Mouse (Mus musculus) 416B (cell line): ENCODE measurements around the gene Pde10a.

Experiments
- DNase-seq: peaks from one replicate; pipeline ENCODE4 v3.0.0; 2011; ENCODE audit warnings: low read depth

Gene Pde10a

DNA sequence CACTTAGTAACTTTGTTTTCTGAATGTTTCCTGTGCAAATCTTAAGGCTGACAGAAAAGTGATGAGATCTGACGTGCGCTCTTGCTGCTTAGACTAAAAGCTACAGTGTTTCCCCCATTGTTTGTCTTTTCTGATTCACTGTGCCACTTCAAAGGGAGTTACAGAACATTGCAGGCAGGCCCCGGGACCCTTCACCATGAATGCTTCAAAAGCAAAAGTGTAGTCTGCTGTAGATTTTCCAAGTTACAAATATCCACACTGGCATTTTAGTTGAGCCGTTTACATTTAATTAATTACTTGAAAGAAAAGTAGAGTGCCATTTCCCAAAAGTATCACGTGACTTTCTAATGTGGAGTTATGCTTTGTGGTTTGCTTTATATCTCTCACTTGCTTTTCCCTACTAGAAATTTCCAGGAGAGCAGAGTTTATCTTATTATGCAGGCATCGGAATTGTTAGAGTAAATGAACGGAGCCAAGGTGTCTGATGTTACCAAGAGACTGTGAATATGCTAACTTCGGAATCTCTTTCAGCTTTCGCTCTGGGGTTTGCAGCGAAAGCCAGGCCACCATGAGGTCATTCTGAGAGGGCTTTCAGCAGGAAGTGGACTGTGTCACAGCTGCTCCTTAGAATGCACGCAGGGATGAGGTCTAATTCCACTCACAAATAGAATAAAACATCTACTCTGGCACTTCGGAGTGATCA lies 447.1 kb downstream of the Pde10a start:
- DNase-seq: no peak

DNA sequence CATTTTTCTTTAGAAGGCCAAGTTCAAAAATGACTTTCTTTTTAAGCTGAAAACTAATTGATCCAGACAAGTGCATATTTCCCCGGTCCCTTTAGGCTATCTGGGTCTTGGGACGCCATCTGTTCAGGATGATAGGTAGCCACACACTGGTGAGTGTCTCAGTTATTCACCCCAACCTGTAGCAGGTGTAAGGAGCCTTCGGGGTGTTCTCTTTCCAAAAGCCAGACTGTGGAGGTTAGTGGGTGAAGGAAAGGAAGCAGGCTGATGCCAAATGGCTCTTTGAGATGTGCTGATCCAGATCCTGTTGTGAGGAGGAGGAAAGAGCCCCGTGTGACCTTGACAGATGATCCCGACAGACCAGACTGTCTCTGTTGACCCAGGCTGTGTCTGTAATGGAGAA lies 448.2 kb downstream of the Pde10a start:
- DNase-seq: no peak

DNA sequence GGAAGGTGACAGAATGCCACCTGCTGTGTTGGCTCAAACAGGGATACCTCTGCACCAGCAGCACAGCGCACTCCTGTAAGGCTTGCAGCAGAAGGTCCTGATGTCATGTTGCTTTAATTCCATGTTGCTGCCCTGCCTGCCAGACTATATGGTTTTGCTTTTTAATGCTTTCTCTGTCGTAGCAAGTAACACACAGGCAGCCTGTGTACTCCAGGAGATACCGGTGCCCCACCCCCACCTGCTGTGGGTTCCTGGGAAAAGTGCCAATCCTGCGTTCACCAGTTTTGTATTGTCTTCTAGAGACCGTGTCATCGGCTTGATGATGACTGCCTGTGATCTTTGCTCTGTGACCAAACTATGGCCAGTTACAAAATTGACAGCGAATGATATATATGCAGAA lies 449.3 kb downstream of the Pde10a start:
- no peak for DNase-seq

DNA sequence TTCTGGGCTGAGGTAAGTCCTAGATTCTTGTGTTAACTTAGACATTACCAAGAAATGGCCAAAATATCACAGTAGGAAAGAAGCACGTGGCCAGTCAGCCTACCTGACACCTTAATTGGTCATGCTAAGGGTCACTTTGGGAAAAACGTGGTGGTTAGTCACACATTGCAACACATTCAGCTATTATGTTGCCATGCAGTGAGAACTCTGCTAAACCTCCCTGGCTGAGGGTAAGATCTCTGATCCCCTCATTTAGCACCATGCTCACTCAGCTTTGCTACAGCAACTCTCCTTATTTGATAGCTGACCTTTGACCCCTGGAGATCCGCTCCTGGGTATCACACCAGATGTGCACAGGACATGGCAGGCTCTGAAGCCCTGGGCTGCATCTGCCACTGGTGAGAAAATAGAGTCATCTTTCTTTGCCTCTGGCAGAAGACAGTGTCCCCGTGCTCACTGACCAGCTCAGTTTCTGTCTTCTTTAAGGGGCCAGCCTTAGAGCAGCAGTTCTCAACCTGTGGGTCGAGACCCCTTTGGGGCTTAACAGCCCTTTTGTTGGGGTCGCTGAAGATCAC lies 449.7 kb downstream of the Pde10a start:
- DNase-seq: peak; percentile 32

DNA sequence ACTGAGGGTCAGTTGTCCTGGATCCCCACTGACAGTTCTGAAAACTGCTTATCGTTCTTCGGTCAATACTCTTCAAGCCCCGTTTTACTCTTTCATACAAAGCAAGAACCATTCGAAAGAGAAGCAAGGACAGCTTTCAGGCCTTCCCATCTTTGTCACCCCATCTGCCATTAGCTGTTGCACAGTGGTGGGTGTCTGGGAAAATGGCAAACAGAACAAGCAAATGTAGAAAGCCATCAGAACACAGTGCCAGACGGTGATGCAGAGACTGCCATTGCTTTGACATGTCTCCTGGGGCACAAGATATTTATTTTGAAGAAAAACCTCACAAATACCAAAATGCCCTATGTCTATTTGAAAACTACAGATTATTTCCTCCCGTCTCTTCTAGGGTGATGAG lies 451.6 kb downstream of the Pde10a start:
- no peak for DNase-seq

DNA sequence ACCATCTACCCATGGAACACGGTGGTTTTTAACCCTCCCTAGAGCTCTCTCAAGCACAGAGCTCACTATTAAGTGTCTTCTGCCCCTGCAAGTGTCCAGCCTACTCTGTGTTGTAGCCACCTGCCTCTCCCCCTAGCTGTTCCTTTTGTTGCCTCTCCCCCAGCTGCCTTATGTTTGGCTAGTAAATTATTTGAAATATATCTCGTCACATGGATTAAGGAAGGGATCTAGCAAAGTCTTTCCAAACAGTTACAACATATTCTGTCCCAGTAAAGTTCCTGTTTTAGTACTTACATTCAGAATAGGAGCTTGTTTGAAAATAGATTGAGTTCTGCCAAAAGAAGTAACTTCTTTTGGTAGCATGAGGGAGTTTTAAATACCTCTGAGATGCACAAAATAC lies 452.1 kb downstream of the Pde10a start:
- no peak for DNase-seq

DNA sequence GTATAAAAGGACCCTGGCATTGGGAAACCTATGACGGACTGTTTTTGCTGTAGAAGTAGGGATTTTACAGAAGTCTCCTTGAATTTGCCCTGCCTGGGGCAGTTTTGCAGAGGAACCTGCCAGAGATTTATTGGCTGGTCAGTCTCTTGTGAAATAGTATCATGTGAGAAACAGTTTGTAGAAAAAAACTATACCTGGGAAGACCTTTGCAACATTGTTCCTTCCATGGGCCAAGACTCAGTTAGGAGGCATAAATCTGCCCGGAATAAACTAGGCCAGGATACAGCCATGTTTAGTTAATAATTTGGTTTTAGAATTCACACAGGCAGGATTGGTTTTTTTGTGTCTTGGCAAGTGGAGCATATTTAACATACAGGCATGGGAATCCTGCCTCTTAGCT lies 458.4 kb downstream of the Pde10a start:
- no peak for DNase-seq

DNA sequence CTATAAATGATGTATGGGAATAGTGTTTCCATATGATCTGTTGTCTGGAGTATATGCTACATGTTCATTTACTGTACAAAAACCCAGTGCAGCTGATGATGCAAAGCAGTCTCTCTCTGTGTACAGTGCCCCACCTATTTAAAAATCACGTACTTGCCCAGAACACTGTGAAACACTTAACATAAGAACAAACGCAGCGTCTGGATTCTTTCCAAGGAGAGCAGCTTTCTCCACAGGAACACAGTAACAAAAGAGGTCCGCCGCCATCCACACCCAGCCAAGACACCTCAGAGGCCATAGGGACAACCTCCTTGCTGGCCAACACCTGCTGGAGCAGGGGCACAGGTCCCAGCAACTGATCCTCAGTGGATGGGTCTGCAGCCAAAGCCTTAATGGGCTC lies 460.5 kb downstream of the Pde10a start:
- no peak for DNase-seq

DNA sequence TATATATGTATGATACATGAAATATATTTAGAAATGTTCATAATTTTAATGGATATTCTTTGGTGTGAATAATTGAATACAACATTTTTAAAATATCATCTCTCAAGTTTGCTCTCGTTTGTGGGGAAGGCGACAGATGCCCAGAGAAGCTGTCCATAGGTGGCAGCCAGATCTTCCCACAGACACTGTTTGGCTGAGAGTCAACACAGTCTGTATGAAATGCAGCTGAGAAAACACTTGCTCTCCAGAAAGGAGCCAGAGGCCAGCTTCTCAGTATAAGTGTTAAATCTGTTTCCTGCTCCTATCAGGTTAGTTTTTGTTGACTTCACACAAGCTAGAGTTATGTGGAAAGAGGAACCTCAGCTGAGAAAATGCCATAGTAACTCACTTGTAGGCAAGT lies 461.4 kb downstream of the Pde10a start:
- DNase-seq: peak; percentile 4

DNA sequence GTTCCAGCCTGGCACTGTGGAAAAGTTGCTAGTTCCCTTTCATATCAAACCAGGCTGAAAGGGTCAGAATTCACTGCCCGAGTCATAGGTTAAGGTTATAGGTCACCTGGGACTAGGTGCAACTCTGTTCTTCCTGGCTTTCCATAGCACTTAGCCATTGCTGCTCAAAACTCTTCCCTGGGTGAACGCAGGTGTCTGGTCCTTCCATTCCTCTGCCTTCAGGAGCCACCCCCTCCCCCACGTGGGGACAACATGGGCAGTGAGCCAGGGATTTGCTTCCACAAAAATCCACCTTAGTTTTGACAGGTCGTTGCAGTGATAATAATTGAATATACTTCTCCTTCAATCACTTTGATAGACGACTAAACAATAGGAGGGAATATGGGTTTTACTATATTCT lies 462.2 kb downstream of the Pde10a start:
- DNase-seq: no peak

DNA sequence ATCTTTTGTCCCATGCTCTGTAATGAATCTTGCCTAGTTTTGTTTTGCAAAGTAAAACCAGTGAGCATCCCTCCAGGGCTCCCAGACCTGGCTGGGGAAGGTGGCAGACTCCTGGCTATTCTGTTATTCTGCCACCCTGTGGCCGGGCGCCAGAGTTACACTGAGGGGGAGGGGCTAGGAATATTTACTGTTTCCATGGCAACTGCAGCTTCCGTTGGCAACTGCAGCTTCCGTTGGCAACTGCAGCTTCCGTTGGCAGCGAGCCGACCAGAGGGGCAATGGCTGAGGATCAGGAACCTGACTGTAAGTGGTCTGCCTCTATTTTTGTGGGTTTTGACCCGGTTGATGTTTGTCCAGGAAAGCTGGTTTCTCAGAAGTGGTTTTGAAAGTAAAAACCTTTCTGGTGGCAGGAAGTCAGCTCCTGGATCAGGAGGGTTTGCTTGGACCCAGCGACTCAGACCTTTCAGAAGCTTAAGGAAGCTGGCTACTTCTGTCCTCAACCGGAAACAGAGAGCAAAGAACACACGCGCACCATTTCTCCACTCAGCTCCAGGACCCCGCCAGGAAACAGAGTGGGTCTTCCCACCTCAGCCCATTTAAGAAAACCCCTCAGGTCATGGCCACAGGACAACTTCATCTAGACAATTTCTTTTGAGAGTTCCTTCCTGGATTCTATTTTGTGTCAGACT lies 463.1 kb downstream of the Pde10a start, which contains the start of gene 1700010I14Rik:
Gene 1700010I14Rik (plus strand): TSS at position 215 of the 689 bp plus-strand sequence.
- DNase-seq: peak; percentile 95

DNA sequence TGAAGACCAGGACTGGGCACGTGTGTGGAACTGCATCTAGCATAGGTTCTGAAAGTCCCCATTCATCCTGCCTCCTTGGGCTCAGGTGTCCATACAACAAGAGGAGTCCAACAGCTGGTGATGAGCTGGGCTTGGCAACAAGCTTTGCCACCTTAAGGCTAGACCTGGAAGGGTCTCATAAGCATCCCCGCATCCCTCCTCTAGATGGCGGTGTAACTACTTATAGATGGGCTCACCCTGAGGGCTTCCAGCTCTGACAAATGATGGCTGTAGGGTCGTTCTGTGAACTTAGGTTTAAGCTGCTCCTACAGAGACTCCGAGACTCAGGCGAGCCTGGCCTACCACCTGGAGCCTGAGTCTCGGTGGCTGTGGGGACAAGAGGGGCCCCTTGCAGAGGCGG lies 466.0 kb downstream of the Pde10a start:
- peak; percentile 67 for DNase-seq

DNA sequence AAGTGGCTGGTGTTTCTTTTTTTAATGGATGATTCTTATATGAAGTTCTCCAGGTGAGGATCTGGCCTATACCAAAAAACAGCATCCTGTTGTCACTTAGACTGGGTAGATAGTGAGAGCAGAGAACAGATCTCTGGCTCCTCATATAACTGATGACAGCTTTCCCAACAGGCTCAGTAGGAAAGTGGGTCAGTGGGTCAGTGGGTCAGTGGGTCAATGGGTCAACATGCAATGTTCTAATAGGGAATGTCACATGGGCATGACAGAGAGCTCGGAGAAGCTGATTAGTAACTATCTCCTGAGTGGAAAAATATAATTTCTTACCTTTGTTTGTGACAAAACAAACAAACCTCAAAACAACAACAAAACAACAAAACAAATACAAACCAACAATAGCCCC lies 470.2 kb downstream of the Pde10a start:
- no peak for DNase-seq

DNA sequence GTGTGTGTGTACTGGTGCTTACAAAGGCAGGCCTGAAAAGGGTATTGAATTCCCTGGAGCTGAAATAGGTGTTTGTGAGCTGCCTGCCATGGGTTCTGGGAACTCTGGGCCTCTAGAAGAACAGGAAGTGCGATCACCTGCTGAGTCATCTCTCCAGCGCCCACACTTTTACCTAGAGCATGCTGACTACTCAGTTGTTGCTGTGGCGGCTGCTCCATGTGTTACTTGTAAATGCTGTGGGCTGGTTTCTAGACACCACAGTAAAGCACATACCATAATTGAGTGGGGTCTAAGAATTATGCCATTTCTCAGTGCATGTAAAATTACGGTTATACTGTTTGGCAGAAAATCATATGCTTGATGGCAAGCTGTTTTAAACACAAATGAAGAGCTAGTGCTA lies 477.3 kb downstream of the Pde10a start:
- peak; percentile 58 for DNase-seq

DNA sequence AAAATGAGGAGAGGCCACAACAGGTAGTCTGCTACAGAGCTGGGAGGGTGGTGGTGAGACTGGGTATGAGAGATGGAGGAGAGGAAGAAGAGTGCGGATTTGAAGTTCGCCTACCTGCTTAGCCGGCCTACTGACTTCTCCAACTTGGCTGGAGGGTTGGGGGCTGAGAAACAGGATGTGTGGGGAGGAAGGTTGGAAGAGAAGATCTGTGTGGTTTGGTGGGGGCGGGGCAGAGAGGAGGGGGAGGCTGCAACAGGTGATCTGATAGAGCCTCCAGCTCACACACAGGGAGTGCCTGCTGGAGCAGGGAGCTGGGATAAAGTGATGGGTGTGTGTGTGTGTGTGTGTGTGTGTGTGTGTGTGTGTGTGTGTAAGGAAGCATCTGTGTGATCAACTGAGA lies 479.3 kb downstream of the Pde10a start:
- DNase-seq: no peak

DNA sequence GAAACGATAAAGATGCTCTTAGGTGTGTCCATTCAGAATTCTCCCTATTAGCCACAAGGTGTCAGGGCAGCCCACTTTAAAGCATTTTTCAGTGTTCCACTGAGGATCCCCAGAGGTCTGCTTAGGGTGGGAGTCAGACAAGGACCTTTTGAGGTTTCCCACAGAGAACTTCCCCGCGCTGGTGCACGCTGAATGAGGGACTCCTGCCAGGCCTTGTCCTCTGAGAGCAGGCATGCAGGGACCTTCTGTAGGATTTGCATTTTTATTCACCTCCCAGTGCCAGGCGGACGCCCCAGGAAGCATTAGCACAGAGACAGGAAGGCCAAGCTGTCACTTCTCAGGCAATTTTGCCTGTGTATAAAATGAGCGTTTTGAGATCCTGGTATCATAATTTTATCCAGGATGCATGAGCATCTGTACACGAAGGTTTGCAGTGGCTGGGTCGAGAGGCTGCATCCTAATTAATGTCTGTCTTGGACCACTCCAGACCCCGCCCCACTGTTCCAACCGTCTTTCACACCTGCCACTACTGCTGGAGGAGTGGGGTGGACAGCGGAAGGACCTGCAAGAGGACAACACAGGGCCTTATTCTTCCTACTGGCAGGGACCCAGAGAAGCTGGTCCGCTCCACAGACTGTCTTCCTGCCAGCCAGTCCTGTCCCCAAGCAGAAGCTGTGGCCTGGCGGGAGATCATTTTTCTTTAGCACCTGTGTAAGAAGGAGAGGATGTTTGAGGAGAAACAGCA lies 498.2 kb downstream of the Pde10a start:
- no peak for DNase-seq

DNA sequence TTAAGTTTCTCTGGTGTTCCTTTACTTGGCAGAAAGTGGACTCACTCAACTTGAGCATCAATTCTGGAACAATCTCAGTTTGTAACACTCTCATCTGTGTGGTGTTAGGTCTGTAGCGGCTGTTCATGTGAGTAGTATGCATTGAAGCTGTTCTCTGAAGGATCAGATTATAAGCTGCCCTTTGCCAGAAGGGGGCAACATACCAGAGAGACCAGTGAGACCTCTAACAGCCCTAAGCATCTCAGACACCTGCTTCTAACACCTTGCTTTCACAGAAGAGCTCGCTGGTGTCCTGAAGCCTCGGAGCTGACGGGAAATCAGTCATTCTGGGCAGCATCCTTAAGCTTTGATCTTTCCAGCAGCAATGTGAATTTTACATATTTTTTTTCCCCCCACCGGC lies 505.0 kb downstream of the Pde10a start:
- DNase-seq: peak; percentile 50

DNA sequence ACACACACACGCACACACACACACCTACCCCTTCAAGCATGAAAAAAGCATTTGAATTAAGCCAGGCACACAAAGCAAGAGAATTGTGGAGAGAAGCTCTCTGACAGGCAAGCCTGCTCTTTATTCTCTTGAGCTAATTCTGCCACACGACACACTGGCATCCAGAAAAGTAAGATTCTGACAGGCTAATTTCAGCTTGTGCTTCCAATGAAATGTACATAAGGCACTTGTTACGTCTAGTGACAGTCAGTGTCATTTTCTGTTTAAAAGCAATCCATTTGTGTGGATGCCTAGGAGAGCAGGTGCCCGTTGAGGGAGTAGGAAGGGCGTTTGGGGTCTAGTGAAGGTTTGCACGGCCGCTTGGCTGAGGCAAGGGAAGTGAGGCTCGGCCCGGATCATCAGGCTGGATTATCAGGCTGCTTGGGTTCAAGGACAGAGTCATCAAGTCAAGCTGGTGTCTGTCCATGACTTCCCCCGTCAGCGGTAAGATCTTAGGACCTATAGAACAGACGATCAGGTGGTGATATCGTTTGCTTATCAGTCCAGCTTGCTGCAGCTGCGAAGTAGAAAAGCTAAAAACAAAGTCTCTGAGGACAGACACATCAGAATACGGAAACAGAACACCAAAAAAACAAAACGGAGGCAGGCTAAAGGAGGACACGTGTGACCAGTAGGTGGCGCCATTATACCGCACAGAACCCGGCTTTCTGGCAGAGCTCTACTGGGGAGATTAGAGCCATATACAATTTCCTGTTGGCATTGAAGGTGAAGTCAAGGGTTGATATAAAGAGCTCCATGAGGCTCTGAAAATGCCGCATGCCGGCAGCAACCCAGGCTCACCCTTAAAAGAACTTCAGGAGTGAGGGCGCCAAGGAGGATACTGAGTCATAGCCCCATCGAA lies 506.3 kb downstream of the Pde10a start:
- peak; percentile 86 for DNase-seq

DNA sequence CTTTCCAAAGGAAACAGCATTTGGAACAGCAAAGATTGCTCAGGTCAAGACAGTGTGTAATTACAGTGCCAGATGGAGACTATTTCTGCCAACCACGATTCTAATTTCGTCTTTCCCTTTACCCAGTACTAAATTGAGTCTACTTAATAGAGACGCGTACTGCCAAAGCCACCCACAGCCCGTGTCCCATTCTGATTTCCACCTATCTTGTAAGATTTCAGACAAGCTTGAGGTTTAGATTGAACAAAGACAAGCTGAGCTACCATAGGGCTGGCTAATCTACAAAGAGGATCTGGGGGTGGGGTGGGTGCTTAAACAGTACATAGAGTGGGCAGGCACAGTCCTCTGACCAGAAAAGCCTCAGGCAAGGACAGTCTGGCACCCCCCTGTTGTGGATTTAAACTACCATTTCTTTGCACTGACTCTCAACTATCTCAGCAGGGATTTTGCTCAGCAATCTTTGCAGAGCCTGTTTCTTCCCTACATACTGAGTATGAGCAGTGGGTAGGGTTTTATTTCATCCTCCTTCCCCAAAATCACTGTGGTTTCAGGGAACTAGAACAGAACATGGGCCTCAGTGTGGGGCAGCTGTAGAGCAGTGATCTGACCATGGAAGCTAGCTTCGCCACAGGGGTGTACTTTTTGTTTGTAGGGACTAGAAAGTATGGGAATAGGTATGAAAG lies 507.3 kb downstream of the Pde10a start:
- DNase-seq: no peak

DNA sequence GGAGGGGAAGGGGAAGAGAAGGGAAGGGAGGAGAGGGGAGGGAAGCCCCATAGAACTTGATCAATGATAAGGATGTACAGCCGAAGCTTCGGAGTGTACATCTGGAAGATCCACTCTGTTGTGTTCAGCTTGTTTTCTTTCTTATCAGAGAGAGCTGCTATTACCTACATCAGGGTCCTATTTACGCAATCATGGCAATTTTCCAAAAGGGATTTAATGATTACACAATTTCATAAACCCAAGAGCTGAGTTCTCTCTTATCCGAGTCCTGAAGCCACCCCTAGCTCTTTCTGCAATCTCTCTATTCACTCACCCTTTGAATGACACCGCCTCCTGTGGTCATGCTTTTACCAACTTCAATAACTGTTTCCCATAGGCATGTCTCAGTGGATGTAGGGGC lies 508.3 kb downstream of the Pde10a start:
- DNase-seq: peak; percentile 56
